Mouse (Mus musculus) embryonic fibroblast, embryonic 13.5 days (primary cell): Measurements from ENCODE around the gene Dppa3. TPM values are rescaled to one million over a fixed set of nuclear protein-coding genes. Genes with fewer than 3 reads are reported as not detected.

Experiments
- H3K27ac ChIP-seq: 2 replicates; pipeline ENCODE4 v1.5.1; 2012; ENCODE audit warnings: low read length, control low read depth, inconsistent platforms; ENCODE audit not compliant: insufficient read depth
- H3K4me1 ChIP-seq: 2 replicates; pipeline ENCODE4 v1.6.1; 2011; ENCODE audit warnings: low read length; ENCODE audit not compliant: control insufficient read depth, insufficient read depth
- H3K4me3 ChIP-seq: 2 replicates; pipeline ENCODE4 v1.5.1; 2011; ENCODE audit warnings: mild to moderate bottlenecking, control low read depth, low read length; ENCODE audit not compliant: insufficient read depth
- CTCF ChIP-seq: IDR thresholded peaks from 2 replicates; pipeline ENCODE4 v1.5.1; 2011; ENCODE audit warnings: mild to moderate bottlenecking, control low read depth, low read length, moderate library complexity, borderline replicate concordance; ENCODE audit not compliant: insufficient read depth
- POLR2A ChIP-seq: IDR thresholded peaks from 2 replicates; pipeline ENCODE4 v1.6.1; 2011; ENCODE audit warnings: low read depth, mild to moderate bottlenecking, control low read depth, low read length, moderate library complexity
- polyA plus RNA-seq: library from polyadenylated mRNA; stranded (reverse); fragments of >200 nt; gene quantifications from 2 replicates; pipeline ENCODE4 v1.2.4, GENCODE M21; 2011; ENCODE audit warnings: low read depth; ENCODE audit not compliant: missing spikeins, insufficient read length

Gene Dppa3
- not detected in 2 replicates for polyA plus RNA-seq

- H3K4me3 ChIP-seq: no peak within 1 kb of the TSS
- H3K4me1 ChIP-seq: no peaks in the 10 kb centered on the region
- H3K27ac ChIP-seq: no peak within 1 kb of the TSS
- TF ChIP-seq POLR2A (no peak), CTCF (no peak)
Measured at GRCm38 (mm10) chr6:122626110-122626509, at the start of gene Dppa3. Gene Dppa3, plus strand, starts transcription at chr6:122626410.

DNA sequence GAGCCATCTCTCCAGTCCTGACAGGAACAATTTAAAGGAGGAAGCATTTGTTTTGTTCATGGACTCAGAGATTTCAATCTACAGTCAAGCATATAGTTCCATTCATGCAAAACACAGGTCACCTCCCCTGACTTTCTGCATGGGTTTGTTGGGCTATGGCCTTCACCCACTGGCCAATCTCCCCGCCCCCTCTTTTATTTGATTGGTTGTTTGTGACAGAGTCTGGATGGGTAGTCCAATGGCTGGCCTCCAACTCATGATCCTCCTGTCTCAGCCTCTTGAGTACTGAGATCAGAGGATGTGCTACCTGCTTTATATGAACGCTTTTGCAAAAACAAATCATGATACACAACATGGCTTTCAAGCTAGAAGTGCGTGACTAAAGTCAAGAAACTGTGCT lies 49.2 kb upstream of the Dppa3 start:
- TF ChIP-seq CTCF (no peak), POLR2A (no peak)

GRCm38 (mm10) chr6:122579086-122579485 lies 47.1 kb upstream of the Dppa3 start:
- H3K4me1 ChIP-seq: no peaks in the 10 kb centered on the region
- H3K4me3 ChIP-seq: no peak overlapping the region
- TF ChIP-seq CTCF (no peak), POLR2A (no peak)
- no peak overlapping the region for H3K27ac ChIP-seq

More for the DNA sequence above, 49.2 kb upstream of the Dppa3 start:
- H3K27ac ChIP-seq: no peak overlapping the region
- no peak overlapping the region for H3K4me3 ChIP-seq
- H3K4me1 ChIP-seq: no peaks in the 10 kb centered on the region

DNA sequence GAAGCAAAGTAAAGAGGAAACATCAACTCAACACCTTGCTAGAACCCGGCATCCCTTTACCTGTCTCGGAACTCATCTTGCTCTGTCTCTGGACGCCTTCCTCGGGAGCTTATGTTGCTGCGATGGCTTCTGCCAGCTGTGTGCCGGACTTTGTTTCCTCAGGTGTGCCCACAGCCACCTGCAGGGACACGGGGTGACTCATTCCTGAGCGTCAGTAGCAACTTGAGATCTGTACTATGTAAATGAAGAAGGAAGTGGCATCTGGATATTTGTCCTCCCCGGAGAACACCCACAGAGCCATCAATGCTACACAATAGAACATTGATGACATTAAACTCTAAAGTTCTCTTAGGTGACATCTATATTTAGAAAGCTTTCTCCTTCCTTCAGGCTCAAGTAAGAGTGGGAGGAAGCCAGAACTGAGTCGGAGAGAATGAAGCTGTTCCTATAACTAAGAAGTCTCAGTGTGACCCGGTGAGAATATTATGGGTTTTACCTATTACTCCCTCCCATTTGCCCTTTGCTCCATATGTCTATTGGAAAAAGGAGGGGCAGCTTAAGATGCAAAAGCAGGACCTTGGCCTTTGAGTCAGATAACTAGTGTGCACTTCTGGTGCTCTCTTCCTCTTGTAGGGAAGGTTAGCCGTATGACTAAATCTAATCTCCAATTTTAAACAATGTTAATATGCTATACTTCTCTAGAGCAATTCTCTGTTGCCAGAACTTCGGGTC lies 35.0 kb upstream of the Dppa3 start:
- no peaks in the 10 kb centered on the region for H3K4me1 ChIP-seq
- H3K27ac ChIP-seq: no peak overlapping the region
- no peak overlapping the region for H3K4me3 ChIP-seq
- no peak for TF ChIP-seq CTCF
- TF ChIP-seq POLR2A: no peak

GRCm38 (mm10) chr6:122592905-122593304 lies 33.3 kb upstream of the Dppa3 start:
- TF ChIP-seq CTCF (no peak), POLR2A (no peak)
- H3K4me1 ChIP-seq: no peaks in the 10 kb centered on the region

DNA sequence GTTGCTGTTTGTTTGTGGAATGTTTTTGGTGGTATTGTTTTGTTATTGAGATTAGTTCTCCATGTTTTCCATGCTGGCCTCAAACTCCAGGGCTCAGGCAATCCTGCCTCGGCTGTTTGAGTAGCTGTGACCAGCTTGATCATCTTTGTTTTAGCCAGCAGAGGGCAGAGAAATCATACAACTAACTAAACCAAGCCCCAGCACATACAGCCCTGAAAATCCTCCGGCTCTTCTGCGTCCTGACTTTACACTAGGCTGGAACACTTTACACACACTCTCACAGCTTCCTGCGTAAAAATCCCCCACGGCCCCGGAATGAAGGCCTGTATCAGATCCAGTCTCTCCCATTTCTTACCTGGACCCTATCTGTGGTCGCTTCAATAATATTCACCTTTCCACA lies 30.6 kb upstream of the Dppa3 start:
- no peak overlapping the region for H3K27ac ChIP-seq
- H3K4me1 ChIP-seq: no peaks in the 10 kb centered on the region; the same call in 1 of the 2 replicates
- H3K4me3 ChIP-seq: no peak overlapping the region
- TF ChIP-seq CTCF: no peak
- TF ChIP-seq POLR2A: no peak

More at GRCm38 (mm10) chr6:122592905-122593304, 33.3 kb upstream of the Dppa3 start:
- Histone ChIP-seq H3K4me3 (no peak overlapping the region), H3K27ac (no peak overlapping the region)

GRCm38 (mm10) chr6:122596608-122597007 lies 29.6 kb upstream of the Dppa3 start:
- no peak overlapping the region for H3K27ac ChIP-seq
- H3K4me1 ChIP-seq: no peaks in the 10 kb centered on the region; the same call in 1 of the 2 replicates
- no peak overlapping the region for H3K4me3 ChIP-seq
- TF ChIP-seq POLR2A (no peak), CTCF (no peak)

DNA sequence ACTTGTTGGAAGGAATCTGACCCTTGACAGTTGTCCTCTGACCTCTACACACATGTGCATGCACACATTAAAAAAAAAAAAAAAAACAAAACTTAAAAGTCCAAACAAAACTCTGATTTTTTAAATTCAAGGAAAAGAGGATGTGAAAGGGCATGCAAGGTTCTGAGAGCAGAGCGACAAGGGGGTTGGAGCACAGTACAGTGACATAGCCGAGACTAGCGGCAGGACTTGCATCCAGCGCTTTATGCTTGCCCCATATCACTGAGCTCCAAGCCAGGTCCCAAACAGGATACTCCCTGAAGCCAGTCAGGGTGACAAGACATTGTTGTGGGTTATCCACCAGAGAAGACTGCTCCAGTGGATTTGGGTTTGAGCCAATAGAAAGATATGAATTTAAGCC lies 28.2 kb upstream of the Dppa3 start:
- TF ChIP-seq POLR2A (no peak), CTCF (no peak)
- Histone ChIP-seq H3K27ac (no peak overlapping the region), H3K4me1 (no peaks in the 10 kb centered on the region; the same call in 1 of the 2 replicates), H3K4me3 (no peak overlapping the region)

DNA sequence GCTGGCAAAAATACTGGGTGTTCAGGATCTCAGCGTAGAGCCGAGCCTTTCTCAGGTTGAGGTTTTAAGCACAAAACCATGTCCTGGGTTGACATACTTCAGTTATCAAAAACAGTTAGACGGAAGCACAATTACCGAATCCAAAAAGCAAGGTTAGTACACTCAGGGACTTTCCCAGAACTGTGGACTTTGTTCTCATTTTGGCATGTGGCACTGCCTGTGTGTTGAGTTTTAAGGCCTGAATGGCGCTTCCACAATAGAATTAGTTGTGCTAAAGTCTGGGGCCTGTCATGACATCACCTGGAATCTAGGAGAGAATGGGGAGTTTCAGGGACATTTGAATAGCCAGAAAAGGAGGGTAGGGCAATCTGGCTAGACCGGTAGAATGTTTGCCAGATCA lies 27.8 kb upstream of the Dppa3 start:
- Histone ChIP-seq H3K27ac (no peak overlapping the region), H3K4me3 (no peak overlapping the region), H3K4me1 (no peaks in the 10 kb centered on the region; the same call in 1 of the 2 replicates)
- no peak for TF ChIP-seq POLR2A
- no peak for TF ChIP-seq CTCF

DNA sequence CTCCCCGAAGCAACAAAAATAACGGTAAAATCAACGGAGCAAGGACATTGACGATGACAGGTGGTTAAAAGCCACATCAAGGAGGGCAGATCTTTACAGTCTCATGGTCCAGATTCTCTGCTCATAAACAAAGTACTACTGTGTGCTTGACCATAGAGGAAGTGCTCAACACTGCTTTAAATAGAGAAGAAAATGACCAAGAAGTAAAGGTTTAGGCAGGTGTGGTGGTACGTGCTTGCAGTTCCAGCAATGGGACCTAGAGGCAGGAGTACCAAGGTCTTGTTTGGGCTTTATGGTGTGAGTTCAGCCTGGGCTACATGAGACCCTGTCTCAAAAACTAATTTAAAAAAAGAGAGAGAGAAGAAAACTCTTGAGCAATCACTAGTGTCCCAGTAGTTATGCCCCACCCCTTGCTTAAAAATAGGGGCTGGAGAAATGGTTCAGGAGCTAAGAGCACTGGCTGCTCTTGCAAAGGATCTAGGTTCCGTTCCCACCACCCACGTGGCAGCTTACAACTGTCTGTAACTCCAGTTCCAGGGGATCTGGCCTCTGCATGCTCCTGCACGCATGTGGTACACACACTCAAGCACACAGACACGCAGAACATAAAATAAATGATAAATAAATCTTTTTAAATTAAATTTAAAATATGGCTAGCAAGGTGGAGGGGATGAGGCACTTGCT lies 27.0 kb upstream of the Dppa3 start:
- no peaks in the 10 kb centered on the region; the same call in 1 of the 2 replicates for H3K4me1 ChIP-seq
- H3K4me3 ChIP-seq: no peak overlapping the region
- TF ChIP-seq POLR2A (no peak), CTCF (no peak)
- H3K27ac ChIP-seq: no peak overlapping the region
